Mouse (Mus musculus): ENCODE measurements around the gene Mgat4a.
"Not testable (repeated sequence)": the region's sequence is repeated elsewhere in the genome, so short reads cannot be mapped to it uniquely, and the experiment has no call there.

Mgat4a gene

GRCm38 (mm10) chr1:37532533-37532840, 8.3 kb downstream of the Mgat4a start:
- no peak for DNase-seq (ENCODE audit: low read depth, low spot score)

GRCm38 (mm10) chr1:37531654-37532532, 8.9 kb downstream of the Mgat4a start:
- no peak for DNase-seq (ENCODE audit: low read depth, low spot score)

DNA sequence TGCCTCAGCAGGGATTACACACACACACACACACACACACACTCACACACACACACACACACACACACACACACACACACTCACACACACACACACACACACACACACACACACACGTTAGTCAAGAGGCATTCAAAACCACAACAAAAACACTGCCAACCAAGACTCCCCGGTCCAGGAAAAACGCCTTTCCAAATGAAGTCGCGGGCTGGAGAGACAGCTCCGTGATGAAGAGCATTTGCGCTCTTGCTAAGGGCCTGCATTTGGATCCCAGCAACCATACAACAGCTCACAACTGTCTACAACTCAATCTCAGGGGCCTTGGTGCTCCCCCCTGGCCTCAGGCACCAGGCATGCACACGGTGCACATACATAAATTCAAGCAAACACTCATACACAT, 10.8 kb downstream of the Mgat4a start:
- DNase-seq (ENCODE audit: low read depth, low spot score): no peak

- no peak for DNase-seq (ENCODE audit: low read depth, low spot score)
Observed at GRCm38 (mm10) chr1:37526257-37526656, 14.6 kb downstream of the Mgat4a start.

- no peak for DNase-seq (ENCODE audit: low read depth, low spot score)
Observed at GRCm38 (mm10) chr1:37524669-37525068, 16.1 kb downstream of the Mgat4a start.

DNA sequence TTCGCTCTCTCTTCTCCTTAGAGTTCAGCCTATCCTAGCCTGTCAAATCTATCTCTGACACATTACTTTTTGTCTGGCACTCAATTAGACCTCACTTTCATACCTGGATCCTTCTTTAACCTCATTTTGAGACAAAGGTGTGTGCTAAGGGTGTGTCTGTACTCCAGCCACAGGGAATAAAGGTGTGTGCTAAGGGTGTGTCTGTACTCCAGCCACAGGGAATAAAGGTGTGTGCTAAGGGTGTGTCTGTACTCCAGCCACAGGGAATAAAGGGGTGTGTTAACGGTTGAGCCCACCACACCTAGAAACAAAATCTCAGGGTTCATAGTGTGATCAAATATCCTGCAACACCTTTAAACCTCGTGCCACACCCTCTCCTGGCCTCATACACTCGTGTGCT, 16.7 kb downstream of the Mgat4a start:
- DNase-seq (ENCODE audit: low read depth, low spot score): not testable (repeated sequence)

- not testable (repeated sequence) for DNase-seq (ENCODE audit: low read depth, low spot score)
Observed at GRCm38 (mm10) chr1:37523548-37523947, 17.3 kb downstream of the Mgat4a start.

DNA sequence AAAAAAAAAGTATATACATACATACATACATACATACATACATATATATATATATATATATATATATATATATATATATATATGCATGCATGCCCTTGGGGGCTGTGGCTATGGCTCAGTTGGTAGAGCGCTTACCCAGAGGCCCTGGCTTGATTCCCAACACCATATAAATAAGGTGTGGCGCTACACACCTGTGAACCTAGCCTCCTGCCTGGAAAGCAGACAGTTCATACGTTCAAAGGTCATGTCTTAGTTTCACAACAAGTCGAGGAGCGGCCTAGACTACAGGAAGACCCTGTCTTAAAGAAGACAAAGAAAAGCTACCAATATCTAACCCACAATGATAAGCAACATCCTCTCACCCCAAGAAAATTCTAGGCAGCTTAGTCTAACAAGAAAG, 18.7 kb downstream of the Mgat4a start:
- no peak for DNase-seq (ENCODE audit: low read depth, low spot score)

DNA sequence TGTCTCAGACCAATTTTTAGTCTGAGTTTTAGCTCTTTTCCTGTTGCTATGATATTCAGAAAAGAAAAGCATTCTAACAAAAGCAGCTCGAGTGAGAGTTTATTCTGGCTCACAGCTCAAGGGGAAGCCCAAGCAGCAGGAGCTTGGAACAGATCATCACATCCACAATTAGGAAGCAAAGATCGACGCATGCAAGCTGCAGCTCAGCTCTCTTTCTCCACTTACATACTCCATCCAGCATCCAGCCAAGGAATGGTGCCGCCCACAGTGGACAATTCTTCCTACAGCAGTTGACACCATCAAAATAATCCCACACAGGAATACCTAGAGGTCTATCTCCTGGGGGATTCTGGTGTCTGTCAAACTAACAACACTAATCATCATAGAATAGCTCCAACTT, 22.0 kb downstream of the Mgat4a start:
- DNase-seq (ENCODE audit: low read depth, low spot score): no peak

DNA sequence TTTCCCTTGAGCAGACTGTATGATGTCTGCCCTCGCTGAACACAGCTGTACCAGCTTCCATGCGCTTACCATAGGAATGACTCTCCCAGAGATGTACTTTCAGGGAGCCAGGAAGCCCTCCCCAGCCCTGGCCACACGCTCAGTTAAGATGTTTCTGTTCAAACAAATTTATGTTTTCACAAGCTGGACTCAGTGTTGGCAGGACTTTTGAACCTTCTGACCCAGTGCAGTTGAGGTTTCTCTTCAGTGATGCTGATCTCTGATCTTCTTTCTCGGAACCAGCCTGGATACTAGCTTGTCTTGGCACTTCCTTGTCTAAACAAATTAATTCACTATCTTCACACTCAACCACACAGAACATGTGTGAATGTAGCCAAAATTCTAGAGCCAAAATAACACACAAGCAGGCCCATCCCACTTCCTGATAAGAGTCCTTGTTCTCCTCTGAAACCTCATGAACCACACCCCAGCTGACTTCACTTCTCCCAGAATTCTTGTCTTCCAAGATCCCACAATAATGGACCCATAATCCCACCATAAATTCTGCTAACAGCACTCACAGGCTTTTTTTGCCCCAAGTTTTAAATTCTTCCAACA, 22.6 kb downstream of the Mgat4a start:
- no peak for DNase-seq (ENCODE audit: low read depth, low spot score)

- DNase-seq (ENCODE audit: low read depth, low spot score): no peak
Observed at GRCm38 (mm10) chr1:37512961-37513431, 27.8 kb downstream of the Mgat4a start.

DNA sequence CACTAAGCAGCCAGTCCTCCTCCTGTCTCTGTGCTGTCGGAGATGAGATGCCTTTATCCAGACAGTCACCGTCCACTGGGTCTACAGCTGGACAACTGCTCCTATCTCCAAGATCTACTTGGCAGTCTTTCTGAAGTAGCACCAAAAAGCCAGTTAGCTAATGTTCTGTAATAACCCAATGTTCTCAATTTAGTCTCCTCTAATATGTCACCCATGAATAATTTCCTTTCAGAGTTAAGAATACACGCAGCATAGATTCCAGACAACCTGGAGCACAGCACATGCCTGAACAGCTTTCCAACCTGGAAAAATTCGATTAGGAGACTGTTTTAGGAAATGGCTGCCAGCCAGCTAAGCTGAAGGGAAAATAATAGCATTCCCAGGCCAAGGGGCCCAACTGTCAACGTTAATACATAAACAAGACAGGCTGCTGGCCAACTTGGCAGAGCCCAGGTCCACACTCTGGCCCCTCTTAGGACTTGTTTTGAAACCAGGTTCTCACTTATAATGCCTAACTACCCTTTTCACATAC, 28.6 kb downstream of the Mgat4a start:
- no peak for DNase-seq (ENCODE audit: low read depth, low spot score)

GRCm38 (mm10) chr1:37510193-37510592, 30.6 kb downstream of the Mgat4a start:
- DNase-seq (ENCODE audit: low read depth, low spot score): no peak

DNA sequence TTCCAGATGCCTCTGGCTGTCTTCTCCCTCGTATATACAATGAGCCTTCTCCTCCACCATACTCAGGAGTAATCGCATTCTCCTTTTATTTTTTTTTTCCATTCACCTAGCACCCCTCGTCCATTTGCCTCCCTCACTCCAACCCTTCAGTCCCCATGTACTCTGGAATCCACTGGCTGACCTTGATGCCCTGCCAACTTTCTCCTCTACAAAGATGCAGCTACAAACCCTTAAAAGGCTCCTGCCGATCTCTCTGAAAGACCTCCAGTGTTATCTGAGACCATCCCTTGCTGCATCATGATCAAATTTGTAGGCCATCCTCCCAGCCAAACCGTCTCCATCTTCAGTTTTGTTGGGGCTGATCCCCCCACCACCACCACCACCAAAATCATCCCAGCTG, 31.4 kb downstream of the Mgat4a start:
- DNase-seq (ENCODE audit: low read depth, low spot score): no peak

GRCm38 (mm10) chr1:37505348-37505730, 35.5 kb downstream of the Mgat4a start:
- DNase-seq (ENCODE audit: low read depth, low spot score): no peak

DNA sequence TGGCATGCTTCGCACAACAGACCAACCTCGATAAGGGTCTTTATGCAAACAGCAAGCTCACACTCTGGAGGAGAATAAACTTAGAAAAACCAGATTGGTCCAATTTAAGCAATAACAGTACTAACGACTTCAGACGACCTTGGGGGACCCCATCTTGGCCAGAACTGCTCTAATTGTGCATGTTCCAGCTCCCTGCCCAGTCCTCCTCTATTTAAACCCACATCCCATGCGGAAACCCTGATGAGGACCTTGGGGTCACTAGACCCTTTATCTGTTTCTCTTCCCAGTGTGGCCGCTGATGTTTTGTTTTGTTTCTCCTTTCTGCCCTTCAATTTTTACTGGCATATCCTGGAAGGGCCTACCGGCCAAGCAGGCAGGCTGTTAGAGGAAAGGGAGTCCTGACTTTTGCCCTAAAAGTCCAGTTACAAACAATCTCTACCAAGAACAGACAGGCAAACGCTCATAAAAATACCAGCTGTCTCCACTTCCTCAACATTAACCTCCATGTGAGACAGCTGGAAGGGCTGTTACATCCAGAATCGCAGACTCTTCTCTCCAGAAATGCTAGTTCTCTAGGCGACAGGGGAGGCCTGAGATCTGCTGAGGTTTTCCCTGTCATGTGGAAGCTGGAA, 36.0 kb downstream of the Mgat4a start:
- no peak for DNase-seq (ENCODE audit: low read depth, low spot score)

- no peak for DNase-seq (ENCODE audit: low read depth, low spot score)
Observed at GRCm38 (mm10) chr1:37503656-37504055, 37.2 kb downstream of the Mgat4a start.

GRCm38 (mm10) chr1:37502354-37502753, 38.5 kb downstream of the Mgat4a start:
- DNase-seq (ENCODE audit: low read depth, low spot score): no peak

DNA sequence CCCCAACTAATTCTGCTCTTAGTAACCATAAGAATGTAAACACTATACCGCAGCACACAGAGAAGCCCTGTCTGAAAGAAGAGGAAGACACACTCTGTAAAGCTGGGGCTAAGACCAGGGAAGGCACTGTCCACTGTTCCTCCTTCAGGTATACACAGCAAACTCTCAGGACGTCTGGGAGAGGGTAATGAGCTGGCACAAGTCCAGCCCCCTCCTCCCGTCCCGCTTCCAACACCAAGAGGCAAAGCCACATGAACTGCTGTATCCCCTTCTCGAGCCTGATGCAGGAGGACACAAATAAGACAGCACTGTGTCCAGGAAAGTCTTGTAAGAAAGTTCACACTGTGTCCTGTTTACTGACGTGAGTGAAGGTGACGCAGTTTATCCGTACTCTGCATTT, 40.1 kb downstream of the Mgat4a start:
- no peak for DNase-seq (ENCODE audit: low read depth, low spot score)

GRCm38 (mm10) chr1:37499395-37499794, 41.4 kb downstream of the Mgat4a start:
- DNase-seq (ENCODE audit: low read depth, low spot score): not testable (repeated sequence)

- DNase-seq (ENCODE audit: low read depth, low spot score): no peak
Observed at GRCm38 (mm10) chr1:37498911-37499310, 41.9 kb downstream of the Mgat4a start.

DNA sequence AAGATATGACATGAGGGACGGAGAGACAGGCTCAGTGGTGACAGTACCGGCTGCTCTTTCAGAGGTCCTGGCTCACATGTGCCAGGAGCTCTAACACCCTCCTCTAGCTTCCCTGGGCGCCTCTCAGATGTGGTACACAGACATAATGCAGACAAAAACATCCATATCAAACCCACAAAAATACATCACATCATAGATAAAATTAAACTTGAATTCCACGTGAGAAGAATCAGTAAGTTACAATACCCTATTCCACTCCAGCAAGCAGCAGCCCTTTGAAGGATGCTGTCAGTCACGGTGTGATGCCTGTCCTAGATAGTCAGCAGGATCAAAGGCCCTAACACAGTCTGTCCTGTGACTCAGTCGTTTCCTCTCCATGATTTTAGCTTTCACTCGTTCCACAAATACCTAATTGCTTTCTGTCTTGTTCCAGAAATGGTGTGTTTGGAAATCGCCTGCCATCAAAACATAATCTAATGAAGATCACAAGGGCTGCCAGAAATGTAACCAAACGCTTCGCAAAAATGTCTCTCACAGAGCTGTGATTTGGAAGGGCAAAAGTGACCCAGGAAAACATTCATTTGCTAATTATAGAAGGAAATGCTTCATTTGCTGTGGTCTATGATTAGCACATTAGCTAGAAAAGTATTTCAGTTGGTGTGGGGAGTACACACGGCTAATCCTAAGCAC, 44.1 kb downstream of the Mgat4a start:
- DNase-seq (ENCODE audit: low read depth, low spot score): no peak
